Mouse (Mus musculus) ES-E14 (cell line): ENCODE data around the gene A230050P20Rik. TPM values are rescaled to one million over a fixed set of nuclear protein-coding genes. Genes with fewer than 3 reads are reported as not detected.
A peak's percentile ranks its signal among the peaks of the same experiment; 100 is the strongest.

Source experiments
- DNase-seq: peaks from one replicate; pipeline ENCODE4 v3.0.0-alpha.2; 2013; ENCODE audit warnings: low read depth, low spot score
- H3K27ac ChIP-seq: 2 replicates; pipeline ENCODE4 v1.5.1; 2012; ENCODE audit warnings: low read depth, mild to moderate bottlenecking, low read length, moderate library complexity, mixed read lengths; ENCODE audit not compliant: poor library complexity, insufficient read depth, severe bottlenecking
- H3K36me3 ChIP-seq: 2 replicates; pipeline ENCODE4 v1.6.1; 2012; ENCODE audit warnings: mild to moderate bottlenecking, low read length, moderate library complexity, mixed read lengths; ENCODE audit not compliant: control insufficient read depth, poor library complexity, insufficient read depth, severe bottlenecking
- H3K4me1 ChIP-seq, 2 experiments: fragments of 150-350 bp in 1 of 2; sonication (generic) in 1 of 2; 2 replicates each; pipeline ENCODE4 v1.6.1; 2012; ENCODE audit warnings: low read length in 2 of 2, mild to moderate bottlenecking in 1 of 2, mixed read lengths in 1 of 2; ENCODE audit not compliant: control insufficient read depth in 2 of 2, insufficient read depth in 2 of 2, poor library complexity in 1 of 2
- H3K4me3 ChIP-seq, 2 experiments: fragments of 150-350 bp in 1 of 2; sonication (generic) in 1 of 2; 2 replicates each; pipeline ENCODE4 v1.5.1; 2012; ENCODE audit warnings: low read length in 2 of 2, low read depth in 1 of 2, mild to moderate bottlenecking in 1 of 2, mixed read lengths in 1 of 2; ENCODE audit not compliant: insufficient read depth in 1 of 2, poor library complexity in 1 of 2, severe bottlenecking in 1 of 2
- H3K9ac ChIP-seq: 2 replicates; pipeline ENCODE4 v1.6.1; 2012; ENCODE audit warnings: low read depth, mild to moderate bottlenecking, low read length, mixed read lengths; ENCODE audit not compliant: poor library complexity, insufficient read depth, severe bottlenecking
- H3K9me3 ChIP-seq: fragments of 150-350 bp; sonication (generic); 2 replicates; pipeline ENCODE4 v1.6.1; 2012; ENCODE audit warnings: low read depth, mild to moderate bottlenecking, low read length; ENCODE audit not compliant: control insufficient read depth, insufficient read depth
- CHD2 ChIP-seq: IDR thresholded peaks from 2 replicates; pipeline ENCODE4 v1.6.1; 2014; ENCODE audit warnings: mild to moderate bottlenecking, low read depth, low read length, inconsistent platforms
- HCFC1 ChIP-seq: IDR thresholded peaks from 2 replicates; pipeline ENCODE4 v1.6.1; 2012; ENCODE audit warnings: low read length, inconsistent platforms, borderline replicate concordance; ENCODE audit not compliant: insufficient read depth
- MAFK ChIP-seq: IDR thresholded peaks from 2 replicates; pipeline ENCODE4 v1.6.1; 2014; ENCODE audit warnings: mild to moderate bottlenecking, low read depth, low read length, inconsistent platforms; ENCODE audit not compliant: insufficient read depth
- ZC3H11A ChIP-seq: IDR thresholded peaks from 2 replicates; pipeline ENCODE4 v1.6.1; 2012; ENCODE audit warnings: low read depth, mild to moderate bottlenecking, inconsistent platforms, low read length, borderline replicate concordance
- ZNF384 ChIP-seq: IDR thresholded peaks from 2 replicates; pipeline ENCODE4 v1.6.1; 2012; ENCODE audit warnings: low read depth, low read length, inconsistent platforms
- in situ Hi-C, 2 experiments: fragments of 600-800 bp; cut with MboI; formaldehyde crosslinking; loops; one replicate each; pipeline ENCODE4 v1.15.1; 2025; ENCODE audit warnings: low sequenced_read_pairs in 2 of 2, inconsistent platforms in 1 of 2; ENCODE audit not compliant: unreplicated experiment in 2 of 2
- total RNA-seq: library from RNA; depleted of rRNA; stranded (reverse); fragments of 300-350 nt; gene quantifications from 2 replicates; pipeline ENCODE4 v1.2.3, GENCODE M21; 2012

A230050P20Rik gene
- total RNA-seq, 1 experiment, result 8.3 TPM

DNA sequence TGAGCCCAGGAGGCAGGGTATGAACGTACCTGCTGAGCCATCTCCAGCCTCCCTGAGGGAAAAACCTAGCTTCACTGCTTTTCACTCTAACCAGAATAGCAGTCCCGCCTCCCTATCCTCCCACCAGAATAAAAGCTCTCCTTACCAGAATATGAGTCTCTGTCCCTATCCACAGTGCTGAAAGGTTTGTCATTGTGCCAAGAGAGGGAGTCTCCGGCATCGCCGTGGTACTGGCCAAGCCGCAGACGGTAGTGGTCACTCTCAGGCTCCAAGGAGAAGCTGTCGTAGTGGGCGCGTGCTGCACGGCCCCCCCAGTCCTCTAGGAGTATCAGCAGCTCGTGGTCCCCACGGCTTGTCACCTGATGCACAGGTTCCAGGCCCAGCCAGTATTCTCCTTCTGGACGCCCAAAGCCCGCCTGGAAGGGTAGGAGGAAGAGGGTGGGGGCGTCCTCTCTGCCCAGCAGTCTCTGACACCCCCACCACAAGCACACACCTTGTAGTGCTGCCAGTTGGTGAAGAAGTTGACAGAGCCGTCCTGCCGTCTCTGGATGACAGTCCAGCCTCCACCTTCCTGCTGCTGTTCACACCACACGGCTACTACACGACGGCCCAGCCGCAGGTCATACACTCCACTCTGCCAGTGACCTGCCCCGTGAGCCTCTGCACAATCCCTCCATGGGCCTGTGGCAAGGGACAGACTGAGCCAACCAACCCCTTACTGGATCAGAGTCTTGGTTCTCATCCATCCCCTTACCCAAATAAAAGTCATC lies 6.8 kb downstream of the A230050P20Rik start:
- no peak for DNase-seq
- Histone ChIP-seq H3K4me3 (no peak overlapping the region), H3K27ac (no peak overlapping the region), H3K9me3 (no peaks in the 10 kb centered on the region), H3K9ac (no peak overlapping the region), H3K36me3 (peaks cover 26% of the 10 kb centered on the region), H3K4me1 (peaks cover 0 to 8% of the 10 kb centered on the region in 2 experiments; a peak in 2 of 4 replicates)
- TF ChIP-seq ZC3H11A (peak; percentile 70; the same call in 1 of the 2 replicates), HCFC1 (no peak), MAFK (no peak), ZNF384 (no peak), CHD2 (no peak)
- in situ Hi-C loops, result no loop called here

DNA sequence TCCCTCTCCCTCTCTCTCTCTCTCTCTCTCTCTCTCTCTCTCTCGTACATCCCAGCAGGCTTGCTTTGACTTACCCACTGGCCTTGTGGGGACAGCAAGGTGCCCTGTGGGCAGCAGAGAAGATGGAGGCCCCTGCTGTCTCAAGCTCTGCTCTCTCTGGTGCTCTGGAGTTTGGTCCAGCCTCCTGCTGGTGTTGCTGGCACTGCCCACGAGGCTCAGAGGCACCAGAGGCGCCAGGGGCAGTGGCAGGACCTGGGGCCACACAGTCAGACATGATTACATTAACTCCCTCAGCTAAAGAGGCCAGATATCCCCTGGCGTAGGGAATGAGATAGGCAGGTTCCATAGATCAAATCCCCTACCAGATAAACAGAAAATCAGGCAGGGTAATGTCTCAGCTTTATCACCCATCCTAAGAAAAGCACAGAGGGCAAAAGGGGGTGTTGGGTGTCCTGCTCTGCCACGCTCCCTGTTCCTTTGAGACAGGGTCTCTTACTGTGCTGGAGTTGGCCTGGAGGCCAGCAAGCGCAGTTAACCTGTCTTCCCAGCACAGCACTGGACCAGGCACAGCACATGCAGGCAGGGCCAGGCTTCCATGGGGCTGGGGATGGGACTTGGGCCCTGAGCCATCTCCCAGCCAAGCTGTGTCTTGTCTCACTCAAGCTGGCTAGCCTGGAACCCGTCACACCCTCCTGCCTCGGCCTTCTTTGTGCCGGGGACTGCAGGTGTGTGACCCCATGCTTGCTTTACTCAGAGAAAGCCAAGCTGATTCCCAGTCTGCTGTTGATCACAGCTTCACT lies 8.1 kb downstream of the A230050P20Rik start:
- Histone ChIP-seq H3K4me1 (peaks cover 0 to 8% of the 10 kb centered on the region in 2 experiments; a peak in 2 of 4 replicates), H3K36me3 (peaks cover 17% of the 10 kb centered on the region; the same call in 1 of the 2 replicates), H3K9ac (peak overlapping the region; percentile 21; the same call in 1 of the 2 replicates), H3K9me3 (no peaks in the 10 kb centered on the region), H3K27ac (no peak overlapping the region), H3K4me3 (no peak overlapping the region)
- no peak for DNase-seq
- no peak for TF ChIP-seq MAFK
- TF ChIP-seq HCFC1, result no peak
- TF ChIP-seq ZC3H11A, result no peak
- TF ChIP-seq CHD2, result no peak
- no peak for TF ChIP-seq ZNF384
- in situ Hi-C loops, result no loop called here

DNA sequence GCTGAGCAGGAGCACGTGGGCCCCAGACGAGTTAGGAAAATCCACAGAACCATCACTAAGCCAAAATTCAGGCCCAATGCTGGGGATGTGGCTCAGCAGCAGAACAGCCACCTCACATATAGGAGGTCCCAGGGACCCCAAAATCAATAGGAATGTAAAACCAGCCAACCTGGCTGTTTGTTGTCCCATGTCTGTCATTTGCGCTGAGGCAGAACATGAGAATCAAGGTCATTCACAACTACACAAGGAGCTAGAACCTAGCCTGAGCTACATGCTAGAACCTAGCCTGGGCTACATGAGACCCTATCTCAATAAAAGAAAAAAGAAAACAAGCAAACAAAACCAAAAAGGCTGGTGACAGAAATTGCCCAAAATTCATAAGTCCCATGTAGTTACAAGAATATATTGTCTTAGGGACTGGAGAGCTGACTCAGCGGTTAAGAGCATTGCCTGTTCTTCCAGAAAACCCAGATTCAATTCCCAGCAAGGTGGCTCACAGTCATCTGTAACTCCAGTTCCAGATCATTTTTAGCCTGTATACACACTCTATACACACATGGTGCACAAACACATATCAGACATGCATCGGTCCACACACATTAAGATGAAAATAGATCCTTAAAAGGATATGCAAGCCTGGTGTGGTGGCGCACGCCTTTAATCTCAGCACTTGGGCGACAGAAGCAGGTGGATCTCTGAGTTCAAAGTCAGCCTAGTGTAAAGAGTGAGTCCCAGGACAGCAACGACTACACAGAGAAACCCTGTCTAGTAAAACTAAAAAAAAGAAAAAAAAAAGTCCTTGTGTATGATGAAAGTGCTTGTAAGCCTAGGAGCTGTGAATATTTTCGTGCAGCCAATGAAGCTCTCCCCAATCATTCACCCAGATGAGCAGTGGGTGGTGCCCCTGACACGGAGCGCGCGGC lies 8.9 kb downstream of the A230050P20Rik start:
- Histone ChIP-seq H3K9ac (peak overlapping the region; percentile 46; the same call in 1 of the 2 replicates), H3K4me3 (peak overlapping the region; percentile 12 to 51; a peak in 3 of 4 replicates), H3K36me3 (peaks cover 14% of the 10 kb centered on the region; the same call in 1 of the 2 replicates), H3K4me1 (peaks cover 0 to 8% of the 10 kb centered on the region in 2 experiments; a peak in 2 of 4 replicates), H3K27ac (no peak overlapping the region; the same call in 1 of the 2 replicates), H3K9me3 (no peaks in the 10 kb centered on the region)
- TF ChIP-seq ZC3H11A (no peak), CHD2 (no peak), MAFK (peak; percentile 88), ZNF384 (0 out of 2 replicates have a peak, but pooled peaks have one; percentile 16)
- in situ Hi-C loops, result no loop called here
- DNase-seq, result no peak
